In genomic region chr2:72551268-72551667, GRCm38 (mm10) we compare ENCODE assay signal across 11 mouse cellular contexts.
"Had no signal": no experiment of that assay in that cellular context is flagged by ENCODE, and none has a peak within 500 bp of the region (broad histone marks: within the 10 kb centered on the region; RNA-seq: fewer than 3 reads in every experiment).

No protein-coding gene starts in this region.

- H3K9me3 ChIP-seq: limb, embryonic 13.5 days; liver, embryonic 13.5 days; midbrain, embryonic 13.5 days had no signal

- ATAC-seq: midbrain, embryonic 13.5 days had no signal

- H3K9ac ChIP-seq: limb, embryonic 13.5 days; liver, embryonic 13.5 days; midbrain, embryonic 13.5 days had no signal

- DNase-seq: kidney, adult 11 months; kidney, postnatal 14 days; left cerebral cortex, postnatal 4 days; liver, embryonic 13.5 days; lung, adult 18-20 months; lung, postnatal 10 days; right cerebral cortex, postnatal 25 days; thymus, postnatal 4 days had no signal

- H3K27ac ChIP-seq: limb, embryonic 13.5 days; liver, embryonic 13.5 days; midbrain, embryonic 13.5 days; stomach, postnatal 0 days had no signal

- H3K4me3 ChIP-seq: limb, embryonic 13.5 days; liver, embryonic 13.5 days; midbrain, embryonic 13.5 days had no signal

- H3K4me1 ChIP-seq: liver, embryonic 13.5 days had no signal

- H3K36me3 ChIP-seq: limb, embryonic 13.5 days; liver, embryonic 13.5 days; midbrain, embryonic 13.5 days had no signal

- H3K4me2 ChIP-seq: limb, embryonic 13.5 days; liver, embryonic 13.5 days; midbrain, embryonic 13.5 days had no signal

- H3K27me3 ChIP-seq: limb, embryonic 13.5 days had no signal
